Mouse (Mus musculus) spleen, adult 12 weeks (tissue): ENCODE data around the gene Gjb3.

ENCODE experiments used
- DNase-seq: peaks from one replicate; pipeline ENCODE4 v3.0.0; 2022; ENCODE audit warnings: low spot score

The Gjb3 gene

GRCm38 (mm10) chr4:127279241-127279640, 51.4 kb downstream of the Gjb3 start:
- no peak for DNase-seq

- DNase-seq, result no peak
These were observed 52.1 kb downstream of the Gjb3 start for GRCm38 (mm10) chr4:127278451-127279001.
